Mouse (Mus musculus) adrenal gland, adult 2 months (tissue): Measurements from ENCODE around the gene Wdfy1. TPM values are rescaled to one million over a fixed set of nuclear protein-coding genes. Genes with fewer than 3 reads are reported as not detected.
A peak's percentile ranks its signal among the peaks of the same experiment; 100 is the strongest.

Experiments
- DNase-seq: peaks from one replicate; pipeline ENCODE4 v3.0.0; 2021
- polyA plus RNA-seq: library from polyadenylated mRNA; depleted of rRNA; stranded (reverse); fragments of >200 nt; gene quantifications from 2 replicates; pipeline ENCODE4 v1.2.3, GENCODE M21; 2012
- total RNA-seq, 2 experiments: library from RNA; stranded (reverse); gene quantifications; 2 replicates each; pipeline ENCODE4 v1.2.3; 2021

Wdfy1 gene
- total and polyA plus RNA-seq, 3 experiments = 39.0 to 43.5 (median 42.6) TPM

- no peak for DNase-seq
Observed at GRCm38 (mm10) chr1:79711147-79712126, 64.5 kb downstream of the Wdfy1 start.

- no peak for DNase-seq
Observed at GRCm38 (mm10) chr1:79710678-79711077, 65.3 kb downstream of the Wdfy1 start.

- no peak for DNase-seq
Observed at GRCm38 (mm10) chr1:79710216-79710615, 65.7 kb downstream of the Wdfy1 start.

GRCm38 (mm10) chr1:79707383-79707782 is 68.6 kb downstream of the Wdfy1 start:
- no peak for DNase-seq

- DNase-seq = no peak
Observed at GRCm38 (mm10) chr1:79706707-79707106, 69.2 kb downstream of the Wdfy1 start.

- no peak for DNase-seq
Observed at GRCm38 (mm10) chr1:79704672-79705071, 71.3 kb downstream of the Wdfy1 start.

GRCm38 (mm10) chr1:79703520-79703919 is 72.4 kb downstream of the Wdfy1 start:
- no peak for DNase-seq

- no peak for DNase-seq
Observed at GRCm38 (mm10) chr1:79698506-79698905, 77.4 kb downstream of the Wdfy1 start.

- DNase-seq = peak; percentile 18
Observed at GRCm38 (mm10) chr1:79697382-79697781, 78.6 kb downstream of the Wdfy1 start.

GRCm38 (mm10) chr1:79696933-79697332 is 79.0 kb downstream of the Wdfy1 start:
- DNase-seq = no peak

- DNase-seq = no peak
Observed at GRCm38 (mm10) chr1:79692482-79692881, 83.5 kb downstream of the Wdfy1 start.

- no peak for DNase-seq
Observed at GRCm38 (mm10) chr1:79687254-79687653, 88.7 kb downstream of the Wdfy1 start.

- DNase-seq = no peak
Observed at GRCm38 (mm10) chr1:79684027-79684426, 91.9 kb downstream of the Wdfy1 start.

GRCm38 (mm10) chr1:79682936-79683335 is 93.0 kb downstream of the Wdfy1 start:
- DNase-seq = no peak

- no peak for DNase-seq
Observed at GRCm38 (mm10) chr1:79680777-79681176, 95.2 kb downstream of the Wdfy1 start.

- no peak for DNase-seq
Observed at GRCm38 (mm10) chr1:79678117-79678684, 97.7 kb downstream of the Wdfy1 start.

- DNase-seq = no peak
Observed at GRCm38 (mm10) chr1:79675716-79676115, 100.2 kb downstream of the Wdfy1 start.

- DNase-seq = peak; percentile 46
Observed at GRCm38 (mm10) chr1:79671543-79672337, 104.2 kb downstream of the Wdfy1 start, which contains the start of gene Ap1s3. Gene Ap1s3, minus strand, starts transcription at chr1:79671972.

GRCm38 (mm10) chr1:79671196-79671542 is 104.8 kb downstream of the Wdfy1 start:
- no peak for DNase-seq

- DNase-seq = no peak
Observed at GRCm38 (mm10) chr1:79669419-79669974, 106.4 kb downstream of the Wdfy1 start.

GRCm38 (mm10) chr1:79664911-79665310 is 111.0 kb downstream of the Wdfy1 start:
- no peak for DNase-seq

- DNase-seq = no peak
Observed at GRCm38 (mm10) chr1:79659598-79659997, 116.3 kb downstream of the Wdfy1 start.
